Mouse (Mus musculus) limb, embryonic 12.5 days (tissue): ENCODE data around the gene Nnmt. TPM values are rescaled to one million over a fixed set of nuclear protein-coding genes. Genes with fewer than 3 reads are reported as not detected.

Experiments used
- ATAC-seq: fragments of 200-750 bp; cut with Nextera tagmentation; 2 replicates; pipeline ENCODE4 v1.8.0; 2017; ENCODE audit warnings: low read depth, moderate TSS enrichment; ENCODE audit not compliant: insufficient number of reproducible peaks, insufficient read depth, low FRiP score, low TSS enrichment
- H3K27ac ChIP-seq: fragments of 300-500 bp; sonication (generic); 2 replicates; pipeline ENCODE4 v1.5.1; 2016; ENCODE audit warnings: mild to moderate bottlenecking, moderate library complexity
- H3K27me3 ChIP-seq: fragments of 300-500 bp; sonication (generic); 2 replicates; pipeline ENCODE4 v1.6.1; 2016; ENCODE audit warnings: mild to moderate bottlenecking, moderate library complexity
- H3K36me3 ChIP-seq: fragments of 300-500 bp; sonication (generic); 2 replicates; pipeline ENCODE4 v1.6.1; 2016; ENCODE audit warnings: mild to moderate bottlenecking, moderate library complexity
- H3K4me1 ChIP-seq: fragments of 300-500 bp; sonication (generic); replicated peaks from 2 replicates; pipeline ENCODE4 v1.6.1; 2016
- H3K4me2 ChIP-seq: fragments of 300-500 bp; sonication (generic); 2 replicates; pipeline ENCODE4 v1.6.1; 2016; ENCODE audit warnings: mild to moderate bottlenecking, moderate library complexity
- H3K4me3 ChIP-seq: fragments of 300-500 bp; sonication (generic); replicated peaks from 2 replicates; pipeline ENCODE4 v1.5.1; 2016; ENCODE audit warnings: mild to moderate bottlenecking
- H3K9ac ChIP-seq: fragments of 300-500 bp; sonication (generic); replicated peaks from 2 replicates; pipeline ENCODE4 v1.6.1; 2016; ENCODE audit warnings: mild to moderate bottlenecking, moderate library complexity
- H3K9me3 ChIP-seq: fragments of 300-500 bp; sonication (generic); 2 replicates; pipeline ENCODE4 v1.6.1; 2016; ENCODE audit warnings: mild to moderate bottlenecking, moderate library complexity
- WGBS: fragments of 180-500 bp; shearing (Covaris S2); methylation state at CpG from one replicate; pipeline ENCODE4 v1.1.7; 2016; 5-methylcytosine and 5-hydroxymethylcytosine counted together
- polyA plus RNA-seq: library from polyadenylated mRNA; unstranded; fragments of >200 nt; fragmentation: Nextera tagmentation; extraction: Ambion mirVana; gene quantifications from 2 replicates; pipeline ENCODE4 v1.2.1, GENCODE M21; 2016

The Nnmt gene
- polyA plus RNA-seq, 1 experiment from 2014 or later, result 2.0 TPM

DNA sequence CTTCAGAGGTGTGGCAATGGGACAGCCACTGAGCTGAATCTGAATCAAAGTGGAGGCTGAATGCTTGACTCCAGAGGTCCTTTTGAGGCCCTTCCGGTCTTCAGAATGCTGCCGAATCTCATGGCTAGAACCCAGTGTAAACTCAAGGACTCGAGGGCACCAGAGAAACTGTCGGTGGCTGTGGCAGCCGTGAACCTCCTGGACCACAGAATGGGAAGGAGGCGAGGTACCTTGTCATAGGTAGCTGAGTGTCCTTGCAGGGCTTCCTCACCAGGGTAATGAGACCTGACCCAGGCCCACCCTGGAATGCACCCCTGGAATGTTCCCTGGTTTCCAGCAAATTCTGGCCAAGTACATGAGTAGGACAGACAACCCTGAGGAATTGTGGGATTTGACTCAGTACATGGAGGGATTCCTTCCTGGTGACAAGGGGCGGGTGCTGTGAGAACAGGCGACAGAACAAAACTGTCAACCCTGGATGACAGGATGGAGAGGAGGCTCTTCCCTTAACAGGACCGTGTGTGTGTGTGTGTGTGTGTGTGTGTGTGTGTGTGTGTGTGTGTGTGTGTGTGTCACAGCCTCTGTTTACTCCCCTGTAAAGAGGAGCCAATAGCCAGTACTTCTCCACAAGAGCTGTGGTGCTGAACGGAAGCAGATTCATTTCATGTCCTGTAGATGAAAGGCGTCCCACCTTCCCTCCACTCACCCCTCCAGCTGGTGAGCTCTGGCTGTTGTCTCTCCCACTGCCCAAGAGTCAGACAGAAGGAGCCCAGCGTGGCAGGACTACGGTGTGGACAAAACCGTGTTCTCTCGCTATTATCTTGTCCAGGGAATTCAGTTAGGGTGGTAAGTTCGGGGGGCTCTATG, 42.1 kb upstream of the Nnmt start:
- H3K4me3 ChIP-seq, result no peak overlapping the region
- H3K36me3 ChIP-seq, result no peaks in the 10 kb centered on the region
- H3K4me1 ChIP-seq, result peaks cover 37% of the 10 kb centered on the region
- ATAC-seq, result no peak
- peaks cover 8% of the 10 kb centered on the region for H3K9me3 ChIP-seq
- H3K27ac ChIP-seq, result no peak overlapping the region
- H3K4me2 ChIP-seq, result peak overlapping the region; percentile 19; the same call in 1 of the 2 replicates
- WGBS, result 47% methylated on average over 16 of the region's 16 CpGs
- no peak overlapping the region for H3K9ac ChIP-seq
- H3K27me3 ChIP-seq, result peaks cover 48% of the 10 kb centered on the region

- no peak overlapping the region for H3K4me2 ChIP-seq
- H3K27ac ChIP-seq, result no peak overlapping the region
- peaks cover 8% of the 10 kb centered on the region for H3K9me3 ChIP-seq
- no peak for ATAC-seq
- peaks cover 48% of the 10 kb centered on the region for H3K27me3 ChIP-seq
- H3K4me1 ChIP-seq, result peaks cover 37% of the 10 kb centered on the region
- H3K9ac ChIP-seq, result no peak overlapping the region
- no peaks in the 10 kb centered on the region for H3K36me3 ChIP-seq
- no peak overlapping the region for H3K4me3 ChIP-seq
- WGBS, result 24% methylated on average over 4 of the region's 4 CpGs
Observed at GRCm38 (mm10) chr9:48646251-48646650, 41.3 kb upstream of the Nnmt start.

- H3K27me3 ChIP-seq, result peaks cover 44% of the 10 kb centered on the region
- H3K4me1 ChIP-seq, result peaks cover 37% of the 10 kb centered on the region
- no peak for ATAC-seq
- peaks cover 8% of the 10 kb centered on the region for H3K9me3 ChIP-seq
- H3K27ac ChIP-seq, result no peak overlapping the region
- no peaks in the 10 kb centered on the region for H3K36me3 ChIP-seq
- no peak overlapping the region for H3K4me3 ChIP-seq
- WGBS, result 56% methylated on average over 4 of the region's 4 CpGs
- H3K4me2 ChIP-seq, result no peak overlapping the region
- H3K9ac ChIP-seq, result no peak overlapping the region
Observed at GRCm38 (mm10) chr9:48645648-48646126, 40.7 kb upstream of the Nnmt start.

GRCm38 (mm10) chr9:48644926-48645647, 40.1 kb upstream of the Nnmt start:
- 51% methylated on average over 13 of the region's 13 CpGs for WGBS
- H3K4me1 ChIP-seq, result peaks cover 33% of the 10 kb centered on the region

GRCm38 (mm10) chr9:48644376-48644775, 39.4 kb upstream of the Nnmt start:
- peaks cover 8% of the 10 kb centered on the region for H3K9me3 ChIP-seq
- WGBS, result 83% methylated on average over 3 of the region's 3 CpGs
- H3K36me3 ChIP-seq, result no peaks in the 10 kb centered on the region
- H3K27ac ChIP-seq, result no peak overlapping the region
- no peak for ATAC-seq
- H3K4me3 ChIP-seq, result no peak overlapping the region
- no peak overlapping the region for H3K4me2 ChIP-seq
- H3K9ac ChIP-seq, result no peak overlapping the region
- H3K27me3 ChIP-seq, result peaks cover 34% of the 10 kb centered on the region
- H3K4me1 ChIP-seq, result peaks cover 26% of the 10 kb centered on the region

More at GRCm38 (mm10) chr9:48644926-48645647, 40.1 kb upstream of the Nnmt start:
- H3K4me3 ChIP-seq, result no peak overlapping the region
- no peak overlapping the region for H3K27ac ChIP-seq
- H3K36me3 ChIP-seq, result no peaks in the 10 kb centered on the region
- no peak overlapping the region for H3K4me2 ChIP-seq
- no peak for ATAC-seq
- peaks cover 38% of the 10 kb centered on the region for H3K27me3 ChIP-seq
- no peak overlapping the region for H3K9ac ChIP-seq
- peaks cover 8% of the 10 kb centered on the region for H3K9me3 ChIP-seq

GRCm38 (mm10) chr9:48641636-48642035, 36.7 kb upstream of the Nnmt start:
- Histone ChIP-seq H3K4me1 (no peaks in the 10 kb centered on the region), H3K4me2 (no peak overlapping the region), H3K36me3 (no peaks in the 10 kb centered on the region), H3K9me3 (peaks cover 8% of the 10 kb centered on the region), H3K9ac (no peak overlapping the region), H3K27ac (no peak overlapping the region), H3K4me3 (no peak overlapping the region), H3K27me3 (peaks cover 26% of the 10 kb centered on the region)
- ATAC-seq, result no peak
- WGBS, result 92% methylated on average over 8 of the region's 8 CpGs

- H3K4me3 ChIP-seq, result no peak overlapping the region
- H3K27ac ChIP-seq, result no peak overlapping the region
- H3K4me1 ChIP-seq, result no peaks in the 10 kb centered on the region
- ATAC-seq, result no peak
- peaks cover 8% of the 10 kb centered on the region for H3K9me3 ChIP-seq
- H3K27me3 ChIP-seq, result peaks cover 27% of the 10 kb centered on the region
- 89% methylated on average over 8 of the region's 8 CpGs for WGBS
- no peaks in the 10 kb centered on the region for H3K36me3 ChIP-seq
- no peak overlapping the region for H3K4me2 ChIP-seq
- H3K9ac ChIP-seq, result no peak overlapping the region
Observed at GRCm38 (mm10) chr9:48640881-48641280, 35.9 kb upstream of the Nnmt start.

DNA sequence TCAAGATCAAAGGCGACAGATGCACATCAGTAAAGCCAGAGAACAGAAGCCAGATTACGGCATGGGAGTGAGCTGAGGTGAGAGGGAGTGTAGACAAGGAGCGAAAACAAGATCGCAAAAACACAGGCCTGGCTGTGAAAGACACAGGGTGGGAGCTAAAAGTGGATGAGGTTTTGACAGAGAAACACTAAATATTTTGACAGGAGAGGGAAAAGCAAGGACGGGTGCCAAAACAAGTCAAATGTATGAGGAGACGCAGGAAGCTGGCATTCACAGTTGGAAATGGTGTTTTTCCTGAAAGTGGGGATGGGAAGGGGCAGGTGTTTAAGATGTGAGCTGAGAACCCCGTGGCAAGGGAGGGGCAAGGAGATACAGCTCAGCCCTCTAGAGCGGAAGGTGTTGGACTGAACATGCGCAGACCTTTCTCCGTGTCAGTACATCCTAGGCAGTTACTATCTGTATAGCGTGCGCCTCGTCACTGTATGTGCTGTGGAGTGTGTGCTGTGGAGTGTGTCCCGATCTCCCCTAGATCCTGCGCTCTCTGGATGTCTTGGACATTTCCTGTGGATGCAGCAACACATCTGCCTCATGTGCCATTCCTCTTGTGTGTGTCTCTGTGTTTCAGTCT, 33.3 kb upstream of the Nnmt start:
- Histone ChIP-seq H3K9ac (no peak overlapping the region), H3K36me3 (no peaks in the 10 kb centered on the region), H3K9me3 (no peaks in the 10 kb centered on the region), H3K27ac (no peak overlapping the region), H3K4me2 (no peak overlapping the region), H3K4me3 (no peak overlapping the region), H3K27me3 (peaks cover 35% of the 10 kb centered on the region), H3K4me1 (no peaks in the 10 kb centered on the region)
- 58% methylated on average over 15 of the region's 15 CpGs for WGBS
- ATAC-seq, result no peak

GRCm38 (mm10) chr9:48637161-48637560, 32.2 kb upstream of the Nnmt start:
- Histone ChIP-seq H3K36me3 (no peaks in the 10 kb centered on the region), H3K27ac (no peak overlapping the region), H3K27me3 (peaks cover 35% of the 10 kb centered on the region), H3K4me1 (no peaks in the 10 kb centered on the region), H3K9ac (no peak overlapping the region), H3K4me2 (no peak overlapping the region), H3K4me3 (no peak overlapping the region), H3K9me3 (no peaks in the 10 kb centered on the region)
- WGBS, result 86% methylated on average over 7 of the region's 7 CpGs
- ATAC-seq, result no peak

DNA sequence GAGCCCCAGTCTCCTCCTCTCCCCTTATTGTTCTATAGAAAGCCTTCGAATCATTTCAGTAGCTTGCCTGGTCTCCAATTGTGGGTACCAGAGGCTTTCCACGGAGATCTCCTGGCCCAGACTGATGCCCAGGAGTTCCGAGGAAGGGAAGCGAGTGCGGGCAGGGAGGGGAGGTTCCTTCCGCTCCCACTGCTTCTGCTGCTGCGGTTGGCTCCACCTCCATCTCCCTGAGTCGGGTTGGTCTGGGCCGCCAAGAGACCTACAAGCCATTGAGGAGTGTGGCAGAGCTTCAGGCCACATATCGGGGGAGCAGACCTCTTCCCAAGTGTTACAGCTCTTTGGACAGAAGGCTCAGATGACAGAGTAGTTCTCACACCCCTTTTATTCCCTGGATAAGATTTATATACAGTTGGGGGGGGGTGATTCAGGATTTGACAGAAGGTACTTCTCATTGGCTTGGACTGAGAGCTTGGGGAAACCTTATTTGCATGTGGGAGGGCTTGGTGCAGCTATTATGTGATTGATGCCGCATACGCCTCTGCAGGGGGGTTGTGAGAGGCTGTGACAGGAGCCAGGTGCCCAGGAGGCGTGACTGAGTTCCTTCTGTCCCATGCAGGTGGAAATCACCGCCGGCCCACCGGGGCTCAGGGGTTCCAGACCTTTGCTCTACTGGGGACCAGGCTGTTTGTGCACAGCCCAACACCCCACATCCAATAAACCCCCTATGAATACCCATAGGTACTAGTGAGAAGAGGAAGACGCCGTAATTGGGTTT, 30.8 kb upstream of the Nnmt start:
- H3K27me3 ChIP-seq, result peaks cover 35% of the 10 kb centered on the region
- no peak for ATAC-seq
- no peaks in the 10 kb centered on the region for H3K36me3 ChIP-seq
- H3K9me3 ChIP-seq, result no peaks in the 10 kb centered on the region
- no peak overlapping the region for H3K27ac ChIP-seq
- H3K9ac ChIP-seq, result no peak overlapping the region
- H3K4me3 ChIP-seq, result no peak overlapping the region
- no peak overlapping the region for H3K4me2 ChIP-seq
- WGBS, result 40% methylated on average over 18 of the region's 18 CpGs
- H3K4me1 ChIP-seq, result no peaks in the 10 kb centered on the region
